Mouse (Mus musculus) adrenal gland, adult 8-10 months (tissue): Measurements from ENCODE around the gene C4bp. TPM values are rescaled to one million over a fixed set of nuclear protein-coding genes. Genes with fewer than 3 reads are reported as not detected.
"Not testable (repeated sequence)": the region's sequence is repeated elsewhere in the genome, so short reads cannot be mapped to it uniquely, and the experiment has no call there.

Experiments
- DNase-seq: peaks from one replicate; pipeline ENCODE4 v3.0.0; 2022
- total RNA-seq, 4 experiments: library from RNA; stranded (reverse); gene quantifications; 2 replicates each; pipeline ENCODE4 v1.2.4; 2022

The C4bp gene
- under 1 TPM in 1 of 4 experiments, not detected in 3; 0.32 TPM for total RNA-seq

GRCm38 (mm10) chr1:130661454-130661853 is at the start of gene C4bp:
Gene C4bp (minus strand): TSS chr1:130661632.
- no peak for DNase-seq

DNA sequence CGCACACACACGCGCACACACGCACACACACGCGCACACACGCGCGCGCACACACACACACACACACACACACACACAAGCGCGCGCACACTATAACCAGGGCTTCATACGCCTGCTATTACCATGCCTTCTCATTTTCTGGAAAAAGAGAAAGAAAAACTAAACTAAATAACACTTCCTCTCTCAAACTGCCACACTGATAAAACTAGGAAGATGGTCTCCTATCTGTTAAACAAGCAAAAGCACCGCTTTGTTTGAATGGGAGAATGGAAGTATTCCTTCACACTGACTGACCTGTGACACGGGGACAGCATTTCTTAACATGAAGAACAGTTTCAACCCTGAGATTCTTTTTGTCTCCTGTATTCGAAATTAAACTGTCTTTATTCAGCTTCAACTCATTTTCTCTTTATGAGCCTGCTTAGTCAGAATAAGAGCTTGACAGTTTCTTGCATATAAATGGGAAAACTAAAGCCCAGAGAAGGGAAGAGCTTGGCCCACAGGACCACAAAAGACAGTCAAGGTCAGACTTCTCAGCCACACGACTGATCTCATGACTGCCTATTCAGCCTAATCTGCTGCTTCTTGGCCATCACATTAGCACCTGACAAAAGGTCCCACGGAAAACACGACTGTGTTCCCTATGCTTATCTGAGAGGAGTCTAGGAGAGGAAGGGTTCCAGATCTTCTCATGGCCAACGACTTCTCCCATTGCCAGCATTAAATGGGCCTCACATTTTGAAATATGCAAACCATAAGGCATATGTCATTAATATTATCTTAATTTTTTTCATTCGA is 49.0 kb upstream of the C4bp start:
- no peak for DNase-seq

- no peak for DNase-seq
These were observed 42.2 kb upstream of the C4bp start for GRCm38 (mm10) chr1:130703613-130704012.

- DNase-seq: no peak
These were observed 40.5 kb upstream of the C4bp start for GRCm38 (mm10) chr1:130701976-130702375.

GRCm38 (mm10) chr1:130699937-130700633 is 38.7 kb upstream of the C4bp start:
- DNase-seq: no peak

DNA sequence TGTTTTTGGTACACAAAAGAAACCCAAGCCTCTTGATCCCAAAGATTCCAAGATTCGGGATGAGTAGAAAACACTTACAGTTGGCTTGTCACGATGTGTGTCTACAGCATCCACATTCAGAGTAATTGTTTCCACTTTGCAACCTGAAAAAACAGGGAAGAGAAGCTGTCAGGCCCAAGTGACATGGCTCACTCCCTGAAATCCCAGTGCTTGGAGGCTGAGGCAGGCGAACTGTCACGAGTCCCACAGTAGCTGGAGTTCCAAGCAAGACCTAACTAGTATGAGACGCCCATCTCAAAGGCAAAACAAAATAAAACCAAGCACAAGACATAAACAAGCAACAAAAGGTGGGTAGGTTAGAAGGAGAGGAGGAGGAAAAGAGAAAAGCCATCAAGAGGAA is 37.2 kb upstream of the C4bp start:
- no peak for DNase-seq

DNA sequence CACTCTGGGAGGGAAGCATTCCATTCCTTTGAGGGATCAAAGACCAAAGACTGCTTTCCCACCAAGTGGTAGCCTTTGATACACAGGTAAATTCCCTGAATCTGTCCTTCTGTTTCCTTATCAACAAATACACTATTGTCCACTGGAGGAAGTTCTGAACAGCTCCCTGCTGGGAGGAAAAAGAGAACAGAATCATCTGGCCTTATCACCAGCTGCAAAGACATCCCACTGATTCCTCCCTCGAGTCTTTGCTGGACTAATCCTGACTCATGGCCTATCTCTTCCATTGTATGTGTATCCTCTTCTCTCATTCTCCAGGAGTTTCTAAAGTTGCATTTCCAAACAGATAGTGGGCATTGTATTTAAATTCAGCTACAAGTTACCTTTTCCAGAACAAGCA is 22.5 kb upstream of the C4bp start:
- DNase-seq: no peak

GRCm38 (mm10) chr1:130681656-130682413 is 20.4 kb upstream of the C4bp start:
- DNase-seq: no peak

- no peak for DNase-seq
These were observed 19.6 kb upstream of the C4bp start for GRCm38 (mm10) chr1:130681075-130681474.

GRCm38 (mm10) chr1:130678551-130678950 is 17.1 kb upstream of the C4bp start:
- DNase-seq: no peak

- DNase-seq: not testable (repeated sequence)
These were observed 2.1 kb upstream of the C4bp start for GRCm38 (mm10) chr1:130663576-130663975.

GRCm38 (mm10) chr1:130659641-130660040 is 1.8 kb downstream of the C4bp start:
- DNase-seq: not testable (repeated sequence)

DNA sequence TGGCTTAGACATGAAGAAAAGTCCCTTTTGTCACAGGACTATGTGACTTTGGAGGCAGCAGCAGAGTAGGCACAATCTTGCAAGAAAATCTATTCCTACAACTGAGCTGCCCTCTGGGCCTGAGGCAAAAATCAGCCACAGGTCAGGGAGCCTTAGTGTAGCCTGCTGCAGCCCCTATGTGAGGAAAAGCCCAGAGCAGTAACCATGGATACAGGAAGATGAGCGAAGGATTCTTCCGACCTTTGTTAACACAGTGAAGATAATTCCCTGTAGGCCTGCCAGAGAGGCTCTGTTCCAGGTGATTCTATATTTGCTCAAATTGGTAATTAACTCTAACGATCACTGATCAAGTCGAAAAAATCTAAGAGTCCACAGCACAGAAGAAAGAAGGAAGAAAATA is 17.3 kb downstream of the C4bp start:
- no peak for DNase-seq

- DNase-seq: no peak
These were observed 20.5 kb downstream of the C4bp start for GRCm38 (mm10) chr1:130640967-130641366.

- DNase-seq: peak; percentile 5
These were observed 27.5 kb downstream of the C4bp start for GRCm38 (mm10) chr1:130633761-130634410.

- DNase-seq: no peak
These were observed 28.1 kb downstream of the C4bp start for GRCm38 (mm10) chr1:130633316-130633715.

GRCm38 (mm10) chr1:130629521-130629920 is 31.9 kb downstream of the C4bp start, which contains the start of gene Zp3r:
Gene Zp3r (minus strand): TSS chr1:130629621.
- DNase-seq: no peak

GRCm38 (mm10) chr1:130596291-130596690 is 65.1 kb downstream of the C4bp start:
- no peak for DNase-seq

GRCm38 (mm10) chr1:130588659-130589058 is 72.8 kb downstream of the C4bp start:
- DNase-seq: no peak
